Mouse (Mus musculus): ENCODE data around the gene Phlda3.

The Phlda3 gene

DNA sequence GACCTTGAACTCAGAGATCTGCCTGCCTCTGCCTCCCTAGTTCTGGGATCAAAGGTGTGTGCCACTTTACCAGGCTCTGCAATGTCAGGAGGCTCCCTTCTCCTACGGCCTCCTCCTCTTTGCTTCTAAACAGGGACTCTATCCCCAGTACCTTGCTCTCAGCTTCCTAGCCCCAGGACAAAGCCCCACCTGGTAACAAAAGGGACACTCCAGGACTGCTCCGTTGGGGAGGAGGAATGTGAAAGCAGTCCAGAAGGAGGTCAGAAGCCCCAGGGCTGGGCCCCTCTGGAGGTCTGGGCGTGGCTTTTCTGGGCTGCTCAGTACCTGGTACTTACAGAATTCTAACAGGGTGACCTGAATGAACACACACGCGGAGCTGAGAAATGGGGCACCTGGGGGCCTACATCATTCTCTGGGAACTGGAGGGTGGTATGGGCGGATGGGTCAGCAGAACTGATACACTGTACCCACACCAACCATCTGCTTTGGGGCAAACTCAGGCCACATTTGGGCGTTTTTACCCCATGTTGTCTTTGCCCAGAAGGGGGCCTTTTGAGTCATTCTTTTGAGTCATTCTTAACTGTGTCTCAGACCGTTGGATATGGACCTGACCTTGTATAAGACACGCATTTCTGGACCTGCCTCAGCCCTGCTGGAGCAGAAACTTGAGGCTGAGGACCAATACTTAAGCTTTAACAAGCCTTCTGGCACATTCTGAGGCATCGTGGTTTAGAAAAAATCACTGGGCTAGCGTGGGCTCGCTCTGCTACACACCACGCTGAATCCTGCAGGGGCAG is 26.4 kb downstream of the Phlda3 start:
- H3K4me1 ChIP-seq (replicated peaks; ENCODE audit: low read depth, low read length): peaks cover 72% of the 10 kb centered on the region
- 0 out of 2 replicates have a peak overlapping the region, but pooled peaks have one; percentile 10 for H3K4me3 ChIP-seq (replicated peaks; ENCODE audit: low read length)
- no peaks in the 10 kb centered on the region for H3K9me3 ChIP-seq (ENCODE audit: low read length)
- TF ChIP-seq POU5F1 (IDR thresholded peaks at IDR 0.05; ENCODE audit: borderline replicate concordance, low read length): no peak
- TF ChIP-seq NANOG (IDR thresholded peaks at IDR 0.05; ENCODE audit: borderline replicate concordance, low read length): 0 out of 2 replicates have a peak, but pooled peaks have one; percentile 9
- TF ChIP-seq CTCF (conservative IDR thresholded peaks at IDR 0.05; ENCODE audit: low read length): no peak
- peaks cover 27% of the 10 kb centered on the region for H3K27me3 ChIP-seq (ENCODE audit: insufficient read depth, low read length)
- H3K36me3 ChIP-seq (ENCODE audit: insufficient read depth, low read length): no peaks in the 10 kb centered on the region

DNA sequence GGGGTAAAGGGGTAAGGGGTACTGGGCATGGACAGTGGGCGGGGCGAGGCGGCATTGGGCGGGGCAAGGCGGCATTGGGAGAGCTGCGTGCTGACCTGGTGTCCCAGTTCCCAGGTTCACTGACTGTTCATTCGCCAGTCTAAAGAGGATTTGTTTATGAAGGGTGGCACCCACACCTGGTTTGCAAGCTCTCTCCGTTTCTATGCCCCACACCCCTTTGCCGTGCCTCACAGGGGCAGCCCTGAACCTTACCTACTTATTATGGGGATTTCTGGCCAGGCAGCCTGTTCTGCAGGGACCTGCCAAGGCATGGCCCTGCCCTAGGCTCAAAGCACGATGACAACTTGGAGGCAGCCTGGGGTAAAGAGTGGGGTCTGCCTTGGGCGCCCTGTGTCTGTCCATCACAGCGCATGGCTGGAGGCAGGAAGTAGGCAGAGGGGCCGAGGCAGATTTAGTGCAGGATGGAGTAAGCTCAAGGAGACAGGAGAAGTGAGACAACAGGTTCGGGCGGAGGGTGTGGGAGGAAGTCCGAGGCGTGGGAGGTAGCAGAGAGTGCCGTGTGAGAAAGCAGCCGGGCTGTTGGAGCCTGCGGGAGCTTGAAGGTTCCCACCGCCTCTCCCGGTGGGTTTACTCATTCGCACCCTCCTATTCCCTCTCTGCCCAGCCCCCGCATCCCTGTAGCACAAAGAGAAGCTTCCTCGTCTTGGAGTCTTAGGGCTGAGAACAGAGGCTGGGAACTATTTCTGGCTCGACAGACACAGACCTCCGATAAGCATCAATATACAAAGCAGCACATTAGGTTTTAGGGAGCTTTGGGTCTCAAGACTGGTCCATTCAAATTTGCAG is 27.7 kb downstream of the Phlda3 start:
- peak overlapping the region; percentile 69 for H3K4me3 ChIP-seq (replicated peaks; ENCODE audit: low read length)
- H3K9me3 ChIP-seq (ENCODE audit: low read length): peaks cover 4% of the 10 kb centered on the region
- H3K36me3 ChIP-seq (ENCODE audit: insufficient read depth, low read length): no peaks in the 10 kb centered on the region
- TF ChIP-seq NANOG (IDR thresholded peaks at IDR 0.05; ENCODE audit: borderline replicate concordance, low read length) (no peak), POU5F1 (IDR thresholded peaks at IDR 0.05; ENCODE audit: borderline replicate concordance, low read length) (no peak), CTCF (conservative IDR thresholded peaks at IDR 0.05; ENCODE audit: low read length) (no peak)
- H3K4me1 ChIP-seq (replicated peaks; ENCODE audit: low read depth, low read length): peaks cover 65% of the 10 kb centered on the region
- H3K27me3 ChIP-seq (ENCODE audit: insufficient read depth, low read length): peaks cover 27% of the 10 kb centered on the region

- Histone ChIP-seq H3K9me3 (ENCODE audit: low read length) (peaks cover 12% of the 10 kb centered on the region), H3K27me3 (ENCODE audit: insufficient read depth, low read length) (peaks cover 27% of the 10 kb centered on the region), H3K36me3 (ENCODE audit: insufficient read depth, low read length) (no peaks in the 10 kb centered on the region), H3K4me1 (replicated peaks; ENCODE audit: low read depth, low read length) (peaks cover 63% of the 10 kb centered on the region), H3K4me3 (replicated peaks; ENCODE audit: low read length) (peak overlapping the region; percentile 69)
- no peak for TF ChIP-seq NANOG (IDR thresholded peaks at IDR 0.05; ENCODE audit: borderline replicate concordance, low read length)
- TF ChIP-seq CTCF (conservative IDR thresholded peaks at IDR 0.05; ENCODE audit: low read length): no peak
Measured at GRCm38 (mm10) chr1:135794216-135795134, 28.6 kb downstream of the Phlda3 start.

DNA sequence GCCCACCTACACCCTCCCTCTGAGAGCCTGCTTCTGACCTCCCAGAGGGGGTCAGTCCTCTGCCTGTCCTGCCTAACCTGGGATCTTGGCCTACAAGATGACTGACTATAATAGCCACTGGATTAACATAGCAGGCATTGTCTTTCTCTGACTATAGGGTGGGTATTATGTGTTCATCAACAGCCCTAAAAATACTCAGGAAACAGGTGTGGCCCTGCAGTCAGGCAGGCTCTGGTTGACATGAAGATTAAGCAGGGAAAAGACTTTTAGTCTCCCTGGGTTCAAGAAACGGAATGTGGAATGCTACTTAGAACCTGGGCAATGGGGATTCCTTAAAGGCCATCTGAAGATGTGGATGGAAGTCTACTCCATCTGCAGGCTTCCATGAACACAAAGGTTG is 32.6 kb downstream of the Phlda3 start:
- Histone ChIP-seq H3K27me3 (ENCODE audit: insufficient read depth, low read length) (peaks cover 37% of the 10 kb centered on the region), H3K9me3 (ENCODE audit: low read length) (peaks cover 12% of the 10 kb centered on the region), H3K4me1 (replicated peaks; ENCODE audit: low read depth, low read length) (peaks cover 25% of the 10 kb centered on the region), H3K36me3 (ENCODE audit: insufficient read depth, low read length) (no peaks in the 10 kb centered on the region), H3K4me3 (replicated peaks; ENCODE audit: low read length) (no peak overlapping the region)
- TF ChIP-seq NANOG (IDR thresholded peaks at IDR 0.05; ENCODE audit: borderline replicate concordance, low read length): no peak
- TF ChIP-seq CTCF (conservative IDR thresholded peaks at IDR 0.05; ENCODE audit: low read length): no peak
- no peak for TF ChIP-seq POU5F1 (IDR thresholded peaks at IDR 0.05; ENCODE audit: borderline replicate concordance, low read length)

DNA sequence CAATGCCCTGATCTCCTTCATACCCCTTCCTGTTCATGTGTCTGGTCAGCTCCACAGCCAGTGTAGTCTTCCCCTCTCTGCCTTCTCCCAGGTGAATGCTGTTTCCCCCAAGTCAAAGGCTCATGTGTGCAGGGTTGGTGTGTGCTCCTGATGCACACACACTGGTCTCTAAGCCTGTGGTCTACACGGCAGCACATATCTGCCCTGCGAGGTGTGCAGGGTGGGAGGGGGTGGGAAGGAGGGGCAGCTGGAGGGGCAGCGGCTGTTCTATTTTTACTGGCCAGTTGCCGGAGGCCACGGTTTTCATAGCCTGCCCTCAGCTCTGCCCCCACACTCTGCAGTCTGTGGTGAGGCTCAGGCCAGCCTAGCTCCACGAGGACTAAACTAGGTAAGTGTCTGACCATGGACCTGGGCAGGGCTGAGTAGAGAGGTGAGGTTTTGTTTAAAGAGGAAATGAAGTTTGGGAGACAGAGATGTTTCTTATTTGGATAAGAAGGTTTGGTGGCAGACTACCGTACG is 33.2 kb downstream of the Phlda3 start:
- H3K4me3 ChIP-seq (replicated peaks; ENCODE audit: low read length): no peak overlapping the region
- peaks cover 12% of the 10 kb centered on the region for H3K9me3 ChIP-seq (ENCODE audit: low read length)
- no peak for TF ChIP-seq CTCF (conservative IDR thresholded peaks at IDR 0.05; ENCODE audit: low read length)
- no peak for TF ChIP-seq POU5F1 (IDR thresholded peaks at IDR 0.05; ENCODE audit: borderline replicate concordance, low read length)
- no peak for TF ChIP-seq NANOG (IDR thresholded peaks at IDR 0.05; ENCODE audit: borderline replicate concordance, low read length)
- H3K27me3 ChIP-seq (ENCODE audit: insufficient read depth, low read length): peaks cover 35% of the 10 kb centered on the region
- no peaks in the 10 kb centered on the region for H3K36me3 ChIP-seq (ENCODE audit: insufficient read depth, low read length)
- peaks cover 19% of the 10 kb centered on the region for H3K4me1 ChIP-seq (replicated peaks; ENCODE audit: low read depth, low read length)

DNA sequence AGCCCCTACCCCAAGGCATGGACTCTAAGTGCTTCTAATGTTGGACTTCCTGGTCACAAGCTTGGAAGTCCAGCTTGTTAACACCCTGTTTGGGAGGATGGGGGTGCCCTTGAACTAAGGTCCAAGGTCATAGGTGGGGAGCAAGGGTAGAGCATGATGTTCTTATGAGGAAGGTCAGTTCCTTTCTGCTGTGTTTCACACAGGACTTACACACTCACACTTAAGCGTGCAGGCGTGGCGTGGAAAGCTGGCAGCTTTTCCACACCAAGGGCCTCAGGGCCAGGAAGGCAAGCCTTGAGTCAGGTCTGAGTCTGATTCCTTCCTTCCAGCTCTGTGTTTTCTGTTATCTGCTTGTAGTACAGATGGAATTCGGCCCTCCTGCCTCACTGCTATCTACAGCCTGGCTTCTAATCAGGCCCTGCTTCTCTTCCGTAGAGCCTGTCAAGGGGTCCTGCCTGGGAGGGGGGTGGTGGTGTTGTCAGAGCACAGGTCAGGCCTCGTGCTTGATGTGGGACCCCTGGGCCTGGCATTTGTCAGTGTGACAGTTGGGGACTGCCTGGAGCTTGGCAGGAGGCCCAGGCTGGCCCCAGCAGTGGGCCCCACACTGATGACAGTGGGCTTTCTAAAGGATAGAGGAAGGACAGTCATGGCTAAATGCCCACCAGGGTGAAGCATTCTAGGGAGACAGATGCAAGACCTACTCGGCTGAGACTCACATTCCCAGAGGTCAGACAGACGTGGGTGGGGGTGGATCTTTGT is 34.5 kb downstream of the Phlda3 start:
- no peaks in the 10 kb centered on the region for H3K36me3 ChIP-seq (ENCODE audit: insufficient read depth, low read length)
- peaks cover 12% of the 10 kb centered on the region for H3K9me3 ChIP-seq (ENCODE audit: low read length)
- no peak overlapping the region for H3K4me3 ChIP-seq (replicated peaks; ENCODE audit: low read length)
- no peak for TF ChIP-seq CTCF (conservative IDR thresholded peaks at IDR 0.05; ENCODE audit: low read length)
- TF ChIP-seq POU5F1 (IDR thresholded peaks at IDR 0.05; ENCODE audit: borderline replicate concordance, low read length): no peak
- no peak for TF ChIP-seq NANOG (IDR thresholded peaks at IDR 0.05; ENCODE audit: borderline replicate concordance, low read length)
- peaks cover 12% of the 10 kb centered on the region for H3K4me1 ChIP-seq (replicated peaks; ENCODE audit: low read depth, low read length)
- H3K27me3 ChIP-seq (ENCODE audit: insufficient read depth, low read length): peaks cover 36% of the 10 kb centered on the region

- Histone ChIP-seq H3K9me3 (ENCODE audit: low read length) (no peaks in the 10 kb centered on the region), H3K4me1 (replicated peaks; ENCODE audit: low read depth, low read length) (peaks cover 39% of the 10 kb centered on the region), H3K4me3 (replicated peaks; ENCODE audit: low read length) (0 out of 2 replicates have a peak overlapping the region, but pooled peaks have one; percentile 17), H3K36me3 (ENCODE audit: insufficient read depth, low read length) (no peaks in the 10 kb centered on the region), H3K27me3 (ENCODE audit: insufficient read depth, low read length) (peaks cover 22% of the 10 kb centered on the region)
- no peak for TF ChIP-seq CTCF (conservative IDR thresholded peaks at IDR 0.05; ENCODE audit: low read length)
- no peak for TF ChIP-seq POU5F1 (IDR thresholded peaks at IDR 0.05; ENCODE audit: borderline replicate concordance, low read length)
- no peak for TF ChIP-seq NANOG (IDR thresholded peaks at IDR 0.05; ENCODE audit: borderline replicate concordance, low read length)
Measured at GRCm38 (mm10) chr1:135807546-135807945, 41.6 kb downstream of the Phlda3 start.
